Mouse (Mus musculus) layer of hippocampus, adult 9-11 months (tissue): ENCODE data around the gene Fam181b.
A peak's percentile ranks its signal among the peaks of the same experiment; 100 is the strongest.

Source experiments
- DNase-seq: peaks from one replicate; pipeline ENCODE4 v3.0.0; 2022

Fam181b gene

DNA sequence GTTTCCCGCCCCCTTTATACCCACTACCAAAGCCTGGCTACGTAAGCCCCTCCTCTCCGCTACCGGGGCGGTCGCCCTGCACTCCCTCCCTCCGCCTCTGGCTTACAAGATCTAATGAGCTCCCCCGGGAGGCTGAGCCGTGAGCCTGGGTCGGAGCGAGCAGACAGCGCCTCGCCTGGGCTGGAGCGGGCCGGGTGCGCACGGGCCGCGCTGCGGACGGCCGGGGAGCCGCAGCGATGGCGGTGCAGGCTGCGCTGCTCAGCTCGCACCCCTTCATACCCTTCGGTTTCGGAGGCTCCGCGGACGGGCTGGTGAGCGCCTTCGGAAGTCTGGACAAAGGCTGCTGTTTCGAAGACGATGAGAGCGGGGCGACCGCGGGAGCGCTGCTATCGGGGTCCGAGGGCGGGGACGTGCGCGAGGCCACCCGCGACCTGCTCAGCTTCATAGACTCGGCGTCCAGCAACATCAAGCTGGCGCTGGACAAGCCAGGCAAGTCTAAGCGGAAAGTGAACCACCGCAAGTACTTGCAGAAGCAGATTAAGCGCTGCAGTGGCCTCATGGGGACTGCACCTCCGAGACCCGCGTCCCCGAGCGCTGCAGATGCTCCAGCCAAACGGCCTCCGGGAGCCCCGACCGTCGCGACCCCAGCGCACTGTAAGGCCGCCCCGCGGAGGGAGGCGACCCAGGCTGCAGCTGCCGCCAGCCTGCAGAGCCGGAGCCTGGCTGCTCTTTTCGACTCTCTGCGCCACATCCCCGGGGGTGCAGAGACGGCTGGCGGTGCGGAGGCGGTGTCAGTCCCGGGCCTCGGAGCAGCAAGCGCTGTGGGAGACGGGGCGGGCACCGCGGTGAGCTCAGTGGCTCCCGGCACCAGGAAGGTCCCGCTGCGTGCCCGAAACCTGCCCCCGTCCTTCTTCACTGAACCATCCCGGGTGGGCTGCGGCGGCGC is at the start of gene Fam181b:
TSS of gene Fam181b (plus strand) at position 81 of the 946 bp plus-strand sequence.
- peak; percentile 81 for DNase-seq

DNA sequence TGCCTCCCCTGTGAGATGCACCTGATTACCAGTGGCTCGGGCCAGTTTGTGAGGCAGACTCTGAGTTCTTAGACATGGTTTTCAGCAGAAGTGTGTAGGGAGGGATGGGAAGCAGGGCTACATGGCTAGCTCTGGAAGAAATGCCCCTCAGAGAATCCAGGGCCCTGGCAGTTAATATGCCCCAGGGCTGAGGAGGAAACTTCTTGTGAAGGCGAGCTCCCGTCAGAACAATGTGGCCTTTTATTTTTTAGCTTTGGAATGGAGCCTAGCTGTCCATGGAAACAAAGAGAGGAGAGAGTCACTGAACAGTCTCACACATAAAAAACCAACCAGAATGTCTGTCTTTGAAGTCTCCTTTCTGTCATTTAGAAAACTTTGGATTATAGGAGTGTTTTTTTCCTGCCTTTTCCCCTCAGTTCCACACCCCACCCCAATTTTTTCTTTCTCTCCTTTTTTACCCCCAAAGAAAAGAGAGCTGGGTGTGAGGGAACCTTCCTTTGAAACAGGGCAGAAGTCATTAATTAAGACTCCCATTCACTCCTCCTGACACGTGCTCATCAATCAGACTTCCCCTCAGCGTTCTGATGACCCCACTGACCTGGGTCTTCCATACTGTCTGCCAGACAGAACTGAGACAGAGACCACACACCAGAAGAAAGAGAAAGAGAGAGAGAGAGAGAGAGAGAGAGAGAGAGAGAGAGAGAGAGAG is 41.7 kb upstream of the Fam181b start:
- DNase-seq = no peak

DNA sequence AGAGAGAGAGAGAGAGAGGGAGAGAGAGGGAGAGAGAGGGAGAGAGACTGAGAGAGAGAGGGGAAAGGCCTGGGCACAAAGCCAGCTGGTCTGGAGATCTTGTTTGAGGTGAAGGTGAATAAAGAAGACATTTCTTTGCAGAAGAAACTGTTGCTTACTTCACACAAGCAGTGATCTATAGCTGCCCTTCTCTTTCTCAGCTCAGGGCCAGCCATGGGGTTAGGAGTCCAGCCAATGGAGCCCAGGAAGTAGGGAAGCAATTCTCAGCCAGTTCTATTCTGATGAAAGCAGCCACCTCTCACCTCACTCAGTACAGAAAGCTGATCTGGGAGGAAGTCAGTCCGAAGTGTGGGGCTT is 41.2 kb upstream of the Fam181b start:
- DNase-seq = no peak

DNA sequence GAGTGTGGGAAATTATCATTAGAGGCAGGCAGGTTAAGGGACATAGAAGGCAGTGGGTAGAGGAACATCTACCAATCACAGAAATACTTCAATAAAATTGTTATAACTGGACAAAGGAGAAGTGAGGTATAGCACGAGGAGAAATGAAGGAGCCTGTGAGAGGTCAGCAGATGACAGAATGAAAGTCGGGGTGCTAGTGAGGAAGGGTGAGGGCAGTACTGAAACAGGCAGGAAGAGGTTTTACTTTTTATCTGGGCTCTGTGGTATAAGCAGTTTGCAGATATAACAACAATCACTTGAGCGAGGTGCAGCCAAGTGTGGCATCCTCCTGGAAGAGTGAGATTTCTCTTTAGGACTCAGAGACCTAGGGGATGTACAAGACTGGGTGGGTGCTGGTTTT is 40.1 kb upstream of the Fam181b start:
- no peak for DNase-seq

DNA sequence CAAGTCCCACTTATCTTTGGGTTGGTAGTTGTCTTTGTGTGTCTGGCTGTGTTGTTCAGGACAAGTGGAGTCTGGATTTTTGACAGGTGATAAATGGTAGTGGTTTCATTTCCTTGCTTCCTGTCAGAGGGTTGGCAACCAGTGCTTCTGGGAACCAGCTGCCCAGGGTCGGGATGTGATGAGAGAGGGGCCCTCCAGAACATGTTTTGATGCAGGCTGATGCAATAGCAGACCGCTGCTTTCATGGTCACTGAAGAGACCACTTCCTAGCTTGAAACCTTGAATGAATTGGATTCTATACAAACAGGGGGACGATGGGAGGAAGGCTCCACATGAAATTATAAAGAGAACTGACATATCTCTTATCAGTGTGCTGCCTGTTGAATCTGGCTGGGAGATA is 35.3 kb upstream of the Fam181b start:
- no peak for DNase-seq

DNA sequence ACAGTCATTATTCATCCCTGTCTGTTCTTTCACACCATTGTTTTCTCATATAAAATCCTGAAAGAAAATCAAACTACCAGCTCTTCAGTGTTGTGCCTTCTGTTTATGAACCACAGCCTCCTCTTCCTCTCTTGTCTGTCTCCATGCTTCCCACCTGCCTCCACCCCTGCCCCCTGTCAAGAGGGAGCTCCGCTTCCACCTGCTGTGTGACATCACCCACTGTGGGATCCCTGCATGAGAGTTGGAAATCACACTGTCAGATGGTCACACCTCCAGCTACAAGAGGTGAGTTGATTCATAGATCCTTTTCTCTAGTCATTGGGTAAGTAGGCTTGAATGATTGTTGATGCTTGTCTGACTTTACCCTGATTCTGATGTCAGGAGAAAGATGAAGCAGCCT is 34.9 kb upstream of the Fam181b start:
- no peak for DNase-seq

DNA sequence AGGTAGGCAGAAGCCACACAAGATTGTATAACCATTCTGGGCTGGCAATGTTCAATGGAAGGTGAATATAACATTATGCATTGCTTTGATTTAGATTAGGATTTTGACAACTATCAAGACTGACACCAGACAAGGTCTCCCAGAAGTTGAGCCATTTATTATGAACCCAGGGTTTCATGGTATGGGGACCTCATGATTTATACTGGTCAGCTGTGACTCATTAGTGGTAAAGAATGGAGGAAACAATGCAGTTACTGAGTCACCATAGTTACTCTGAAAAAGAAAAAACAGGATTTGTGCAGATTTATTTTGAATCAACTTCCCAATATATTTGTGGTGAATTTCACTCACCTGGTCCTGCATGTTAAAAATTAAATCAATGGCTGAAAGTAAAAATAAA is 18.8 kb upstream of the Fam181b start:
- no peak for DNase-seq

DNA sequence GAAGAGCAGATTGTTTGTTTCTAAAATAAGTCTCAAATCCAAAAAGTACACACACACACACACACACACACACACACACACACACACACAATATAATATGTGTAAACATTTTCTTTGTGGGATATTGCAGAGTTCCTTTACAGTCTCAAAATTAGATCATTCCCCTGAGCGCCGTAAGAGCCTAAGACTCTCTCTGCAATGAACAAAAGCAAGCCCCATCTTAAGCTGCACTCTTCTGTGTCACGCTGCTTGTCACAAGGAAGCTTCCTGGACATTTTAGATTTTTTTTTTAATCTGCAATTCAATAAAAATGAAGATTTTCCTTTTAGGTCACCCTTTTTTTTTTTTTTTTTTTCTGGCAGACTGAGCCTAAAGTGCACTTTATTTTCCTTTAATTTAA is 17.9 kb upstream of the Fam181b start:
- DNase-seq = no peak

DNA sequence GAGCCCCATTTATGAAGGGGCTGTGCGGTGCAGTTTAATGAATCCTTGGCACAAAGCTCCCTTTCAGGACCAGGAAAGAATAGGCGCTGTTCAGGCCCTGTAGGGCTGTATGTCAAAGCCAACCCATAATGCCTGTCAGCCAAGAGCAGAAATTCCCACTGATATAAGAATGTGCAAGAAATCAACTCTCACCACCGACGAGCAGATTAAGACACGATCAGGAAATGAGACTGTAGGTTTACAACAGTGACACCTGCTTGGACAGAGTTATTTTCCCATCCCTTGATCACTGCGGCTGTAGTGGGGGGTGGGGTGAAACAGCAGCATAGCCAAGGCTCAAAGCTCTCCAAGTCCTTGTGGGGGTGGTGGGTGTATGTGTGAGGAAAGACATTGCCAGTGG is 17.5 kb upstream of the Fam181b start:
- DNase-seq = peak; percentile 34

DNA sequence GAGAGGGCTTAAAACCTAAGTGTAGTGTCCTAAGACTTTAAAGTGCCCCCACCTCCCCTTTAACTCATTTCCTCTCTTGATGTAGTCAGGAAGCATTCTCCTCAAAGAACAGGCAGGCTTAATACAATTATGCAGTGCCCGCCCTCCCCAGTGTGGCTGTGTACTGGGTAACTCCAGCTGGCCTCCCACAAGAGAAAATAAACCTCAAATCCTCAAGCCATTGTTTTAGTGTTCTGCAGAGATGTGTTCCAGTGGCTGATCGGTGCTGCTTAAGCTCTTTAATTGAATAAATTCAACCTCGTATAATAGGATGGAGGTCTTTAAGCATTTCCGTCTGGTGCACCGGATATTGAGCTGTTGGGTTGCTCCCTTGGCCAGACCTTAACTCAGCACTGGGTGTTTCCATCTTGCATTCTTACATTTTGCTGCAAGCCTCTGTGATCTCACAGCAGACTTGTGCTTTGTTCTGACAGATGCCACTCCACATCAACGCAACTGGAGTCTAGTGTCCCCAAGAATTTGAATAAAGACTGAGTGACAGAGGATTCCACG is 12.1 kb upstream of the Fam181b start:
- DNase-seq = no peak

DNA sequence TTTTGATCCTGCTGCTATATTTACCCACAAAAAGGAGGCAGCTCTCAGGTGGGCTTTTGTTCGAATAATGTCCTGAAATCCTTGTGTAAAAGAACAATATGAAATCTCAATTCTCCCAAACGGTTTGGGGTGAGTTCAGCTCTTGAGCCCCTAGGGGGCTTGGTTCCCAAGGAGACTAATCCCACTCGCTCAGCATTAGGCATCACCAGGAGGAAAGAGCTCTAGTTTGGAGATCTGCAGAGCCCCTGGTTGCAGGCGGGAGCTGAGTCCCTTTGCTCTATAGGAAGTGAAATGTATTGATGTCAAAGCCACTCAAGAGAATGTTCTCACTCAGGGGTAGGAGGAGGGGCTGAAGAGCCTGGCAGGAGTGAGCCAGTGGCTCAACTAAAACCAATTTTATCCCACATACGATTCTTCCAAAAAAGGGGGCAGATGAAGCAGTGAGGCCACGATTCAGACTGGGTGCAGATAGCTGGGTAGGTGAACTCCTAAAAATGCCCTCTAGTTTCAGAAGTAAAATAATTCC is 3.2 kb upstream of the Fam181b start:
- DNase-seq = no peak

DNA sequence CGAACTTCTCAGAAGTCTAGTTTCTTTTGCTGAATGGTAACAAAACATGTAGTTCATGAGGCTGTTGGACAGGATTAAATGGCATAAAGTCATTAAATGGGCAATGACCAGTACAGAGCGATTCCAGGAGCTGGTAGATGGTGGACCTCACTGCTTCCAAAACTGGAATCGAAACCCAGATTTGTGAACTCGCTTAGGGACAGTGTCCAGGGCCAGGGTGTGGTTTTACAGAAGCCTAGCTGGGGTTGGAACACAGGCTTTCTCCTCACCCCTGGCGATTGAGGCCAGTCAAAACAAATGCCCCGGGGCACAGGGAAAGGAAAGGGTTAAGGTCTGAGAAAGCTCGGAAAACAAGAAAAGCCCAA is 263 bp upstream of the Fam181b start:
- no peak for DNase-seq

DNA sequence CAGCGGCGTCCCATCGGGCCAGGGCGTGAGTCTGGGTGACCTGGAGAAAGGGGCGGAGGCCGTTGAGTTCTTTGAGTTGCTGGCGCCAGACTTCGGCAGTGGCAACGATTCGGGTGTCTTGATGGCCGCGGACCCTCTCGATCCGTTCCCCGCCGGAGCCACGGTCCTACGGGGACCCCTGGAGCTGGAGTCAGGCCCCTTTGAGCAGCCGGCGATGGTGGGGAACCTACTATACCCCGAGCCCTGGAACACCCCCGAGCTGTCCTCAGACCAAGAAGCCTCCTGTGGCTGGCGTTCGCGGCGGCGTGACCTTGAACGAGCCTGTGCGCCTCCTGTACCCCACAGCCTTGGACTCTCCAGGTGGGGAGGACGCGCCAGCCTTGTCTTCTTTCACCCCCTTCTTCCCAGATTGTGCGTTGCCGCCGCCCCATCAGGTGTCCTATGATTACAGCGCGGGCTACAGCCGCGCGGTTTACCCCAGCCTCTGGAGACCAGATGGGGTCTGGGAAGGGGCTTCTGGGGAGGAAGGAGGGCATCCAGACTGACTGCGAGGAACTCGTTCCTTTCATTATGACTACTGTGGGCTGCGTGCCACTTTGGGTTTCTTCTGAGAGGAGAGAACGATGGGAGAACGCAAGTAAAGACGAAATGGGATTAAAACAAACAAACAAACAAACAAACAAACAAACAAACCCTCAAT is 1.2 kb downstream of the Fam181b start:
- no peak for DNase-seq

DNA sequence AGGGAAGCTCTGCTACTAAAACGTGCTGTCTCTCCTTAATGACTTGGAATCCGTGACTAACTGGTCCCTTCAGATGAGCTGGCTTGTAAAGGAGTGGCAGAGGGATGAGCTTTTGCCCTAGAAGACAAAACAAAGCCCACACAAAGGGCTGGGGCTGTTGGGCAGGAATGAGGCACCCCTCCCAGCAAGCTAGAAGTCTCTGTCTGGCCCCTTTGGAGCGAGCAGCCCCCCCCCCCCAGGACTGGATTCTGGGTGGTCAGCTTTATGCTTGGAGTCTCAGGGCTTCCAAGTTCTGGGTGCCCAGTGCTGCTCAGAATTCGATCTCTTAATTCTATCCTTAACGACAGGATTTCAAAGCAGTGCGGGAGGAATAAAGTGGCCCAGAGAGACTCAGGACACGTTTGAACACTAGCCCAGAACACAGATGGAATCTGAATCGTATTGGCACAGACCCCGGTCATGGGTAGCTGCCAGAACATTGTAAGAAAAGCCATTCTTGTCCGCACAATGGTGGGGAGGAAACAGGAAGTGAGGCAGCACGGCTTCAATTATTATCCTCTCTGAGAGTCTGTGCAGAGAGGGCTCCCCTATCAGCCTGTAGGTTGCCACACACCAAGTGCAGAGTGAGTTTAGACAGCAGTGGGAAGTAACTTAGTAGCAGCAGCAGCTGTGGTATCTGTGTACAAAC is 13.8 kb downstream of the Fam181b start:
- DNase-seq = peak; percentile 75

DNA sequence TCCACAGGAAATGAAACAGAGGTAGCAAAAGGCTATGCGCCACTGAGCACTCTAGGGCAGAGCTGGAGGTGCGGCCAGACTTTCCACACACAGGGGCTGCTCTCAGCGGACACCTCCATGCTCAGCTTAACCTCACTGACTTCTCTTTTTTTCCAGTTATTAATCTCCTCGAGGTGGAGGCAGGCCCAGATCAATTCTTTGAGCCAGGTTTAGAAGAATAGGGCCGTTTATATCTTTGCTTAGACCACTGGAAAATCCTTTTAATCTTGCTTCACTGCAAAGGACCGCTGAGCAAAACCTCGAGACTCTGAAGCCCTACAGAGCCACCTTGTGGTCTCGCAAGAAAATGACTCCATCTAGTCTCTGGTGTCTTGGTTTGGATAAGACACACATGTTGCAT is 15.8 kb downstream of the Fam181b start:
- peak; percentile 44 for DNase-seq

DNA sequence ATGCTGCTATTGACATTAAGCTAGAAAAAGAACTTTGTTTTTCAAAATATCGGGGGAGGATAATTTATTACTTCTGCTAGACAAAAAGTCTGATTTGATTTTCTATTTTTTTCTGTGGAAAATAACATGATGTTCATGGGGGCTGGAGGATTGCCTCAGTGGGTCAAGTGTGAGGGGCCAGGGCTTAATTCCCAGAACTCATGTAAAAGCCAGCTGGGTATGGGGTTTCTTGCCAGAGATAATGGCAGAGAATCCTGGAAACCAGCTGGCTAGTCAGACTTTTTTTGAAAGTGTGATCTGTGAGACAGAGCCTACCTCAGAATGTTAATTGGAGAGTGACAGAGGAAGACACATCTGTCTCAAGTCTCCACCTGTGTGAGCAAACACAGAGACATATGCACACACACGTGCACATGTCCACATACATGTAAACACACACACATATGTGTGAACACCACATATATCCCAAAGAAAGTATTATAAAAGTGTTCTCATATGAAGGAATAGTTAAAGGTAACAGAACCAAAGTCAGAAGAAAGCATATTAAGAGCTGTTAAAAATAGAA is 25.2 kb downstream of the Fam181b start:
- DNase-seq = no peak

DNA sequence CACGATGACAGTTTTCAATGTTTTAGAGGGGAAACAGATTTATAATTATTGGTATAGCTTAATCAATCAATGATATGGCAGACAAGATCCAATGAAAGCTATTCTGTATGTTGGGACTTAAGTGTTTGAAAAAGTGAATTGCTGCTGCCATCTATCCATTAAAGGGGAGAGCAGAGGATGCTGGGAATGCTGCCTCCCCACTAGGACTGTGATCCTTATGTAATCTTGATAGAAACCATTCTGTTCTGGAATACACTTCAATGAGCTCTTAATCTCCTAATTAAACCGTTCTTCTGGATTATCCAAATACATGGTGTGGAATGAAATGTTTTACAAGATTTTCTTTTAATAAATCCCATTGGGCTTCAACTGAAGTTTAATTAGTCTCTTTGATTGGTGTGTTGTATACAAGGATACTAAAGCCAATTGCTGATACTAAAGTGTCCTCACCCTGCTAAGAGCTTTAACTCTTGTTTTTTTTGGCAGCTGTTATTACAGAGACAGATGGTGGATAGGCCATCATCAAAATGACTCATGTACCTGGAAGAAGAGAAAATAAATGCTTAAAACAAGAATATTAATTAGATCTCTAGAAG is 30.8 kb downstream of the Fam181b start:
- DNase-seq = no peak

DNA sequence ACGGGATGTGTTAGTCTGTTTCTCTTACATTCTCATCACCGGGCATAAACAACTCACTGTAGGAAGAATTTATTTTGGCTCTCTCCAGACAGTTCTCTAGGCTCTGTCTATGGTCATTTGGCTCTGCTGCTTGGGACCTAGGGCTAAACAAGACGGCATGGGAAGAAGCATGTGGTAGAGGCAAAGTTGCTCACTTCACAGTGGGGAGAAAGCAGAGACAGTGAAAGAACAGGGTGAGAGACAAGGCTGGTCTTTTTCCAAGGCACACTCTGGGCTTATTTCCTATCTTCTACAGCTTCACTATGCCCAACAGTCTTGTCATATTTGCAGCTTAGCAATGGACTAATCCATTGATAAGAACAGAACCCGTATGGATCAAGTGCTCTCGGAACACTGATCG is 31.4 kb downstream of the Fam181b start:
- no peak for DNase-seq

DNA sequence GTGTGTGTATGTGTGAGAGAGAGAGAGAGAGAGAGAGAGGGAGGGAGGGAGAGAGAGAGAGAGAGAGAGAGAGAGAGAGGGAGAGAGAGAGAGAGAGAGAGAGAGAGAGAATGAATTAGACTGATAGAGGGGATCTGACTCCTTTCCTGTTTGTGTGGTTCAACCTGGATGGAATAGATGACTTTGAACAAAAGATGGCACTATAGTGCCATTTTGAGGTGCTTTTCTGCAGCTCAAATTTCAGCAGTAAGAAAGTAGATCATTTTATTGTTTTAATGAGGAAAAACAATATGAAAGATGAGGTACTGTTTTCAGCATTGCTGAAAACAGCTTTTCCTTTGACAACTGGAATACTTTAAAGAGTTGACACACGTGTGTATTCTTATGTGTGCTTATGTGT is 37.9 kb downstream of the Fam181b start:
- DNase-seq = no peak

DNA sequence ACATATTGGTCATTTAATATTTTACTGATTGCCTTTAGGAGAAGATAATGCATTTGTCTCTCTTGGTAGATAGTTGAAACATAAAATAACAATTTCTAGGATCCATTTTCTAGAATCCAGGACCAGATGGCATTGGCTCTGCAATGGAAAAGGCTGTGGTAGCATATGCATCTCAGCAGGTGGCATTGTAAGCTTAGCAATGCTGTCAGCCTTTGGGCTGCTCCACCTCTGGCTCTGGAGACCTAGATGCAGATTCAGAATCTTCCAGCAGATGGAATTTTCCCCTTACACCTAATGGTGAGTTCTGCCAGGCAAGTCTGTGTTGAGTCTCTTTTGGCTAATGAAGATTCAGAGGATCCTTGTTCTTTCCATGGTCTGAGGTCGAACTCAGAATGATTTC is 44.3 kb downstream of the Fam181b start:
- no peak for DNase-seq
